Mouse (Mus musculus) embryonic fibroblast, embryonic 13.5 days (primary cell): ENCODE results near the gene Prr3. TPM values are rescaled to one million over a fixed set of nuclear protein-coding genes. Genes with fewer than 3 reads are reported as not detected.
"Not testable (repeated sequence)": the region's sequence is repeated elsewhere in the genome, so short reads cannot be mapped to it uniquely, and the experiment has no call there.

ENCODE experiments used
- H3K27ac ChIP-seq: 2 replicates; pipeline ENCODE4 v1.5.1; 2012; ENCODE audit warnings: low read length, control low read depth, inconsistent platforms; ENCODE audit not compliant: insufficient read depth
- H3K4me1 ChIP-seq: 2 replicates; pipeline ENCODE4 v1.6.1; 2011; ENCODE audit warnings: low read length; ENCODE audit not compliant: control insufficient read depth, insufficient read depth
- H3K4me3 ChIP-seq: 2 replicates; pipeline ENCODE4 v1.5.1; 2011; ENCODE audit warnings: mild to moderate bottlenecking, control low read depth, low read length; ENCODE audit not compliant: insufficient read depth
- CTCF ChIP-seq: IDR thresholded peaks from 2 replicates; pipeline ENCODE4 v1.5.1; 2011; ENCODE audit warnings: mild to moderate bottlenecking, control low read depth, low read length, moderate library complexity, borderline replicate concordance; ENCODE audit not compliant: insufficient read depth
- POLR2A ChIP-seq: IDR thresholded peaks from 2 replicates; pipeline ENCODE4 v1.6.1; 2011; ENCODE audit warnings: low read depth, mild to moderate bottlenecking, control low read depth, low read length, moderate library complexity
- polyA plus RNA-seq: library from polyadenylated mRNA; stranded (reverse); fragments of >200 nt; gene quantifications from 2 replicates; pipeline ENCODE4 v1.2.4, GENCODE M21; 2011; ENCODE audit warnings: low read depth; ENCODE audit not compliant: missing spikeins, insufficient read length

The Prr3 gene
- polyA plus RNA-seq, 1 experiment: 31.4 TPM

GRCm38 (mm10) chr17:36020191-36021073, 40.4 kb upstream of the Prr3 start, which contains the start of gene H2-T24:
Gene H2-T24 (minus strand): TSS chr17:36020560.
- Histone ChIP-seq H3K4me3 (no peak within 1 kb of the TSS), H3K4me1 (no peaks in the 10 kb centered on the region), H3K27ac (peak within 1 kb of the TSS; percentile 19)
- TF ChIP-seq POLR2A: no peak
- TF ChIP-seq CTCF: no peak

- no peak overlapping the region for H3K27ac ChIP-seq
- no peaks in the 10 kb centered on the region for H3K4me1 ChIP-seq
- no peak overlapping the region for H3K4me3 ChIP-seq
- no peak for TF ChIP-seq CTCF
- TF ChIP-seq POLR2A: no peak
Measured at GRCm38 (mm10) chr17:36019519-36019918, 39.5 kb upstream of the Prr3 start.

GRCm38 (mm10) chr17:36018979-36019378, 38.9 kb upstream of the Prr3 start:
- no peaks in the 10 kb centered on the region for H3K4me1 ChIP-seq
- H3K4me3 ChIP-seq: no peak overlapping the region
- no peak for TF ChIP-seq CTCF
- TF ChIP-seq POLR2A: no peak
- H3K27ac ChIP-seq: no peak overlapping the region

GRCm38 (mm10) chr17:36017046-36017445, 37.0 kb upstream of the Prr3 start:
- Histone ChIP-seq H3K4me1 (no peaks in the 10 kb centered on the region), H3K4me3 (no peak overlapping the region), H3K27ac (no peak overlapping the region)
- TF ChIP-seq CTCF (no peak), POLR2A (no peak)

GRCm38 (mm10) chr17:36014977-36015376, 34.9 kb upstream of the Prr3 start:
- no peaks in the 10 kb centered on the region for H3K4me1 ChIP-seq
- no peak overlapping the region for H3K4me3 ChIP-seq
- TF ChIP-seq POLR2A: no peak
- TF ChIP-seq CTCF: no peak
- H3K27ac ChIP-seq: no peak overlapping the region

- not testable (repeated sequence) for H3K27ac ChIP-seq, H3K4me3 ChIP-seq, H3K4me1 ChIP-seq
Measured at GRCm38 (mm10) chr17:36004409-36004808, 24.4 kb upstream of the Prr3 start.

GRCm38 (mm10) chr17:36003331-36003730, 23.3 kb upstream of the Prr3 start:
- H3K4me3 ChIP-seq: no peak overlapping the region
- no peak overlapping the region for H3K27ac ChIP-seq
- TF ChIP-seq POLR2A (no peak), CTCF (no peak)
- peaks cover 2% of the 10 kb centered on the region for H3K4me1 ChIP-seq

GRCm38 (mm10) chr17:36001966-36002365, 21.9 kb upstream of the Prr3 start:
- TF ChIP-seq CTCF (no peak), POLR2A (no peak)
- Histone ChIP-seq H3K27ac (peak overlapping the region; percentile 83), H3K4me1 (peaks cover 2% of the 10 kb centered on the region), H3K4me3 (no peak overlapping the region)

GRCm38 (mm10) chr17:36001121-36001897, 21.3 kb upstream of the Prr3 start:
- peak overlapping the region; percentile 93 for H3K27ac ChIP-seq
- peaks cover 2% of the 10 kb centered on the region for H3K4me1 ChIP-seq
- TF ChIP-seq CTCF (no peak), POLR2A (no peak)
- H3K4me3 ChIP-seq: no peak overlapping the region

- Histone ChIP-seq H3K27ac (peak overlapping the region; percentile 93), H3K4me1 (peaks cover 4% of the 10 kb centered on the region), H3K4me3 (no peak overlapping the region)
- TF ChIP-seq POLR2A: no peak
- no peak for TF ChIP-seq CTCF
Measured at GRCm38 (mm10) chr17:36000349-36000748, 20.3 kb upstream of the Prr3 start.
